In the genomic region with DNA sequence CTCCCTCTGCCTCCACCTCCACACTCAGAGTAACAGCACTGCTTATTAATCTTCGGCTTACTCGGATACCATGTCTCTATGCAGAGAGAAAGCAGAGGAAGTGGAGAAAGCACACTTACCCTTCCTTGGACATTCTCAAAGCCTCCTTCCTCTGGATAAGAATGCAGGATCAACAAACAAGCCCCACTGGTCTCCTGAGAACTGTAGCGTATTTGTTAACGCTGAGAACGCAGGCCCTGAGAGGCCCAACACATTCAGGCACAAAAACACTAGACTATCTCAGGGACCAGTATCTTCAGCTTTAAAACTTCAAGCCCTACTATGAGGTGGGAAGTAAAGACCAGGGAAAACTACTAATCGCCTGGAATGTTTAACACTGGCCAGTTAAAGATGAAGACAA, we compare ENCODE assay signal across 10 mouse cellular contexts.
DNase-seq lines count a peak whose midpoint lies in the region; ATAC-seq and TF ChIP-seq lines count a peak whose summit lies in the region.
"Had no signal": no experiment of that assay in that cellular context is flagged by ENCODE, and none has a peak within 500 bp of the region (broad histone marks: within the 10 kb centered on the region; RNA-seq: fewer than 3 reads in every experiment).

No protein-coding gene starts in this region.

- H3K27ac ChIP-seq in lung, postnatal 0 days (ENCODE audit: low read length) = peak overlapping the region; percentile 72
- peak overlapping the region; percentile 52 for H3K27ac ChIP-seq in hindbrain, embryonic 16.5 days (ENCODE audit: low read depth, low read length)
- H3K27ac ChIP-seq in stomach, embryonic 14.5 days (ENCODE audit: low read length) = peak overlapping the region; percentile 59; the same call in 1 of the 2 replicates

- peaks cover 6% of the 10 kb centered on the region; the same call in 1 of the 2 replicates for H3K4me1 ChIP-seq in lung, postnatal 0 days (ENCODE audit: insufficient read depth, low read depth, low read length)
- peaks cover 5% of the 10 kb centered on the region; the same call in 1 of the 2 replicates for H3K4me1 ChIP-seq in hindbrain, embryonic 16.5 days (ENCODE audit: control insufficient read depth, insufficient read depth, low read depth, low read length)
- peaks cover 12% of the 10 kb centered on the region; the same call in 1 of the 2 replicates for H3K4me1 ChIP-seq in stomach, embryonic 14.5 days (ENCODE audit: control insufficient read depth, insufficient read depth, low read length)

- no peaks in the 10 kb centered on the region for H3K36me3 ChIP-seq in lung, postnatal 0 days (ENCODE audit: insufficient read depth, low read length)
- no peaks in the 10 kb centered on the region for H3K36me3 ChIP-seq in hindbrain, embryonic 16.5 days (ENCODE audit: control insufficient read depth, insufficient read depth, low read length)
- H3K36me3 ChIP-seq in stomach, embryonic 14.5 days (ENCODE audit: control insufficient read depth, insufficient read depth, low read length) = no peaks in the 10 kb centered on the region

- 14% methylated on average over 6 of the region's 6 CpGs for WGBS in lung, postnatal 0 days
- 55% methylated on average over 6 of the region's 6 CpGs for WGBS in hindbrain, embryonic 16.5 days
- WGBS in stomach, embryonic 14.5 days = 38% methylated on average over 6 of the region's 6 CpGs

- ATAC-seq in lung, postnatal 0 days = no peak
- ATAC-seq in hindbrain, embryonic 16.5 days = no peak
- no peak for ATAC-seq in stomach, embryonic 14.5 days (ENCODE audit: insufficient number of reproducible peaks, insufficient read depth, low FRiP score, low read depth)
- ATAC-seq: inflammation-experienced regulatory T-cells, adult 6 months had no signal

- TF ChIP-seq EP300 in lung, postnatal 0 days (IDR thresholded peaks at IDR 0.05) = no peak

- H3K27me3 ChIP-seq in lung, postnatal 0 days (replicated peaks; ENCODE audit: insufficient read depth, low read length) = no peaks in the 10 kb centered on the region
- no peaks in the 10 kb centered on the region for H3K27me3 ChIP-seq in hindbrain, embryonic 16.5 days (replicated peaks; ENCODE audit: control insufficient read depth, insufficient read depth, low read length)
- H3K27me3 ChIP-seq in stomach, embryonic 14.5 days (ENCODE audit: control insufficient read depth, insufficient read depth, low read length) = no peaks in the 10 kb centered on the region

- H3K9ac ChIP-seq in lung, postnatal 0 days (replicated peaks; ENCODE audit: low read depth) = 0 out of 2 replicates have a peak overlapping the region, but pooled peaks have one; percentile 2
- H3K9ac ChIP-seq in hindbrain, embryonic 16.5 days (ENCODE audit: low read depth, low read length) = peak overlapping the region; percentile 3; the same call in 1 of the 2 replicates
- no peak overlapping the region for H3K9ac ChIP-seq in stomach, embryonic 14.5 days (replicated peaks; ENCODE audit: low read depth, low read length)

- TF ChIP-seq CTCF in lung, postnatal 0 days (IDR thresholded peaks at IDR 0.05) = no peak

- intact Hi-C loops in left cerebral cortex, postnatal 36 days (cut with DNase I) = no loop called here

- peak overlapping the region; percentile 36; the same call in 1 of the 2 replicates for H3K4me2 ChIP-seq in lung, postnatal 0 days (replicated peaks; ENCODE audit: low read depth, low read length)
- H3K4me2 ChIP-seq in hindbrain, embryonic 16.5 days (ENCODE audit: low read length) = peak overlapping the region; percentile 13; the same call in 1 of the 2 replicates
- no peak overlapping the region for H3K4me2 ChIP-seq in stomach, embryonic 14.5 days (replicated peaks; ENCODE audit: low read depth, low read length)

- peak; percentile 92 for DNase-seq in heart, adult 11 months
- no peak for DNase-seq in heart, adult 8-10 months (ENCODE audit: low spot score)
- DNase-seq in lung, postnatal 0 days (ENCODE audit: low spot score) = peak; percentile 35
- no peak for DNase-seq in lung, postnatal 4 days
- DNase-seq in left cerebral cortex, postnatal 36 days (ENCODE audit: low spot score in 2 of 2) = no peak
- no peak for DNase-seq in layer of hippocampus, adult 9-11 months
- DNase-seq: right cerebral cortex, adult 18-20 months had no signal

- no peak overlapping the region for H3K4me3 ChIP-seq in lung, postnatal 0 days (ENCODE audit: low read depth, low read length)
- no peak overlapping the region for H3K4me3 ChIP-seq in hindbrain, embryonic 16.5 days (ENCODE audit: low read length)
- H3K4me3 ChIP-seq in stomach, embryonic 14.5 days (ENCODE audit: low read depth, low read length) = no peak overlapping the region

- H3K9me3 ChIP-seq in lung, postnatal 0 days (ENCODE audit: low read length) = no peaks in the 10 kb centered on the region
- H3K9me3 ChIP-seq in hindbrain, embryonic 16.5 days (ENCODE audit: control insufficient read depth, low read length) = no peaks in the 10 kb centered on the region
- no peaks in the 10 kb centered on the region for H3K9me3 ChIP-seq in stomach, embryonic 14.5 days (ENCODE audit: control insufficient read depth, low read depth, low read length)

Comparison
In these comparisons a context has a peak if more than half of its experiments do, and no peak if none do; other contexts are left out.
1. DNase-seq: peak in heart, adult 11 months (single experiment) and lung, postnatal 0 days (single experiment); none in heart, adult 8-10 months (single experiment), lung, postnatal 4 days (0 of 2), left cerebral cortex, postnatal 36 days (0 of 2) and layer of hippocampus, adult 9-11 months (single experiment).
2. Peak in every context shown above with its lines, with median percentiles within 50 percentile points of each other: H3K27ac ChIP-seq.